Mouse (Mus musculus) layer of hippocampus, postnatal 25 days (tissue): ENCODE results near the gene Apopt1. TPM values are rescaled to one million over a fixed set of nuclear protein-coding genes. Genes with fewer than 3 reads are reported as not detected.

Experiments
- DNase-seq, 2 experiments: peaks; one replicate each; pipeline ENCODE4 v3.0.0; 2022; ENCODE audit warnings: mixed read lengths in 2 of 2, low spot score in 1 of 2; ENCODE audit errors: extremely low spot score in 1 of 2
- total RNA-seq, 2 experiments: library from RNA; stranded (reverse); gene quantifications; 2 replicates each; pipeline ENCODE4 v1.2.3; 2021

Gene Apopt1
- total RNA-seq, 2 experiments from 2014 or later = 36.2 to 38.9 TPM

GRCm38 (mm10) chr12:111741338-111741737 is 28.3 kb downstream of the Apopt1 start:
- DNase-seq = no peak

GRCm38 (mm10) chr12:111743419-111743818 is 30.4 kb downstream of the Apopt1 start:
- DNase-seq = no peak

- no peak for DNase-seq
These were observed 30.9 kb downstream of the Apopt1 start for GRCm38 (mm10) chr12:111743981-111744423.

- no peak for DNase-seq
These were observed 32.2 kb downstream of the Apopt1 start for GRCm38 (mm10) chr12:111745274-111745673.

- DNase-seq = no peak
These were observed 33.0 kb downstream of the Apopt1 start for GRCm38 (mm10) chr12:111746091-111746490.

GRCm38 (mm10) chr12:111747421-111747820 is 34.4 kb downstream of the Apopt1 start:
- DNase-seq = no peak

- no peak for DNase-seq
These were observed 37.7 kb downstream of the Apopt1 start for GRCm38 (mm10) chr12:111750739-111751138.

- no peak for DNase-seq
These were observed 39.4 kb downstream of the Apopt1 start for GRCm38 (mm10) chr12:111752491-111752890.

- no peak for DNase-seq
These were observed 40.3 kb downstream of the Apopt1 start for GRCm38 (mm10) chr12:111753347-111753746.

- DNase-seq = no peak
These were observed 41.6 kb downstream of the Apopt1 start for GRCm38 (mm10) chr12:111754710-111755109.

- no peak for DNase-seq
These were observed 42.2 kb downstream of the Apopt1 start for GRCm38 (mm10) chr12:111755231-111755630.

GRCm38 (mm10) chr12:111756082-111756697 is 43.1 kb downstream of the Apopt1 start:
- no peak for DNase-seq

- no peak for DNase-seq
These were observed 43.6 kb downstream of the Apopt1 start for GRCm38 (mm10) chr12:111756698-111757082.

- DNase-seq = no peak
These were observed 44.7 kb downstream of the Apopt1 start for GRCm38 (mm10) chr12:111757561-111758325.

- DNase-seq = peak; percentile 83
These were observed 45.5 kb downstream of the Apopt1 start, which contains the start of gene Klc1 for GRCm38 (mm10) chr12:111758381-111759175. Klc1 (plus strand) TSS chr12:111758849.

- DNase-seq = peak in 1 of 2 experiments; percentile 21
These were observed 46.4 kb downstream of the Apopt1 start for GRCm38 (mm10) chr12:111759176-111760061.

GRCm38 (mm10) chr12:111760306-111760908 is 47.3 kb downstream of the Apopt1 start:
- no peak for DNase-seq

- no peak for DNase-seq
These were observed 49.7 kb downstream of the Apopt1 start for GRCm38 (mm10) chr12:111762620-111763280.
